Mouse (Mus musculus) forebrain, embryonic 15.5 days (tissue): ENCODE data around the gene Ehd2. TPM values are rescaled to one million over a fixed set of nuclear protein-coding genes. Genes with fewer than 3 reads are reported as not detected.

Experiments
- ATAC-seq: fragments of 200-750 bp; cut with Nextera tagmentation; replicated peaks from 2 replicates; pipeline ENCODE4 v1.8.0; 2017; ENCODE audit warnings: mild to moderate bottlenecking, moderate TSS enrichment, moderate library complexity
- H3K27ac ChIP-seq: fragments of 300-500 bp; sonication (generic); replicated peaks from 2 replicates; pipeline ENCODE4 v1.5.1; 2015; ENCODE audit warnings: mild to moderate bottlenecking, inconsistent platforms
- H3K27me3 ChIP-seq: fragments of 300-500 bp; sonication (generic); 2 replicates; pipeline ENCODE4 v1.6.1; 2015; ENCODE audit warnings: inconsistent platforms
- H3K36me3 ChIP-seq: fragments of 300-500 bp; sonication (generic); 2 replicates; pipeline ENCODE4 v1.6.1; 2015; ENCODE audit warnings: mild to moderate bottlenecking, inconsistent platforms
- H3K4me1 ChIP-seq: fragments of 300-500 bp; sonication (generic); 2 replicates; pipeline ENCODE4 v1.6.1; 2015; ENCODE audit warnings: inconsistent platforms
- H3K4me2 ChIP-seq: fragments of 300-500 bp; sonication (generic); replicated peaks from 2 replicates; pipeline ENCODE4 v1.6.1; 2015; ENCODE audit warnings: mild to moderate bottlenecking, inconsistent platforms
- H3K4me3 ChIP-seq: fragments of 300-500 bp; sonication (generic); 2 replicates; pipeline ENCODE4 v1.5.1; 2015; ENCODE audit warnings: mild to moderate bottlenecking, inconsistent platforms
- H3K9ac ChIP-seq: fragments of 300-500 bp; sonication (generic); replicated peaks from 2 replicates; pipeline ENCODE4 v1.6.1; 2015; ENCODE audit warnings: mild to moderate bottlenecking, inconsistent platforms
- H3K9me3 ChIP-seq: fragments of 300-500 bp; sonication (generic); 2 replicates; pipeline ENCODE4 v1.6.1; 2016; ENCODE audit warnings: inconsistent platforms
- WGBS: fragments of 180-500 bp; shearing (Covaris S2); methylation state at CpG from one replicate; pipeline ENCODE4 v1.1.7; 2015; ENCODE audit warnings: mixed read lengths; 5-methylcytosine and 5-hydroxymethylcytosine counted together
- polyA plus RNA-seq: library from polyadenylated mRNA; unstranded; fragments of >200 nt; fragmentation: Nextera tagmentation; extraction: Ambion mirVana; gene quantifications from 2 replicates; pipeline ENCODE4 v1.2.1, GENCODE M21; 2015

The Ehd2 gene
- polyA plus RNA-seq, 1 experiment from 2014 or later: 3.7 TPM

DNA sequence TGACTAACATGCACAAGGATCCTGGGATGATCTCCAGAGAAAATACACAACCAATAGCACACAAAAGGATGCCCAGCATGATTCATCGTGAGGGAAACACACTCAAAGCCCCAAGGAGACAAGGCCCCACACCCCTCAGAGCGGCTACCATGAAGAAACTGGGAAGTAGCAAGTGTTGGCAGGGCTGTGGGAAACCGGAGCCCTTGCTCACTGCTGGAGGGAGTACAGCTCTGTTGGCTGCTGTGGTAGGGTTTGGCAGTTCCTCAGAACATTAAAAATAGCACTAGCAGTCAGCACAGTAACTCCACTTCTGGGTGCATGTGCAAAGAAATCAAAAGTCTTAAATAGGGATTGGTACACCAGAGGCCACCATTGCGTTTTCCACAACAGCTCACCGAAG is 34.8 kb upstream of the Ehd2 start:
- ATAC-seq: peak; percentile 30; the same call in 1 of the 2 replicates
- Histone ChIP-seq H3K27ac (0 out of 2 replicates have a peak overlapping the region, but pooled peaks have one; percentile 24), H3K27me3 (no peaks in the 10 kb centered on the region), H3K9ac (no peak overlapping the region), H3K4me2 (no peak overlapping the region), H3K36me3 (peaks cover 9% of the 10 kb centered on the region; the same call in 1 of the 2 replicates), H3K9me3 (no peaks in the 10 kb centered on the region), H3K4me1 (peaks cover 20% of the 10 kb centered on the region), H3K4me3 (no peak overlapping the region)
- WGBS: 83% methylated on average over 5 of the region's 5 CpGs

DNA sequence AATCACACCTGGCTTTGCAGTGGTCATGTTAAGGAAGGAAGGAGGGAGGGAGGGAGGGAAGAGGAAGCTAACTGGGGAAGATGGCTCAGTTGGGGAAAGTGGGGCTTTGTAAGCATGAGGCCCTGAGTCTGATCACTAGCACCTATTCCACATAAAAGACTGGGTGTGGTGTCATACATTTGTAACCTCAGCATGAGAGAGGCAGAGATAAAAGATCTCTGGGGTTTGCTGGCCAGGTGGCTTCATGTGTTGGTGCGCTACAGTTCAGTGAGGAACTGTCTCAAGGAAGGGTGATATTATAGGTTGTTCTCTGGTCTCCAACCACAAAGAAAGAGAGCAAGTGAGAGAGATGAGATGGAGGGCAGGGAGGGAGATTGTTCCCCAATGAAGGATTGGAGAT is 34.3 kb upstream of the Ehd2 start:
- no peak for ATAC-seq
- peaks cover 20% of the 10 kb centered on the region for H3K4me1 ChIP-seq

DNA sequence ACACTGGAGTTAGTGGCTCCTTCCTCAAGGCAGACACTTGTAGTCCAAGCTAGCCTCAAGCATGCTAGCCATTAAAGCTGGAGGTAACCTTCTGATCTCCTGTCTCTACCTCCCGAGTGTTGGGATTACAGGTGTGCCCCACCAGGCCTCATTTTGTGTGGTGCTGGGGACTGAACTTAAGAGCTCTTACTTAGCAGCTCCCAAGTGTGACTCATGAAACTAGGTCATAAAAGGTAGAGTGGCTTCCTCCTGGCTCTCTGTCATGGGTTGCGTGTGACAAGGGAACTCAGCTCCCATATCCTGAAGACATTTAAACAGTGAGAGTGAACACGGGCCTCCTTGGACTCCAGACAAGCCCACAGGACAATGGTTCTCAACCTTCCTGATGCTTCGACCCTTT is 26.4 kb upstream of the Ehd2 start:
- Histone ChIP-seq H3K4me3 (no peak overlapping the region), H3K4me2 (no peak overlapping the region), H3K27ac (no peak overlapping the region), H3K4me1 (no peaks in the 10 kb centered on the region), H3K36me3 (peaks cover 71% of the 10 kb centered on the region), H3K27me3 (no peaks in the 10 kb centered on the region), H3K9ac (no peak overlapping the region), H3K9me3 (no peaks in the 10 kb centered on the region)
- 89% methylated on average over 4 of the region's 4 CpGs for WGBS
- no peak for ATAC-seq

More for the DNA sequence above, 34.3 kb upstream of the Ehd2 start:
- no peaks in the 10 kb centered on the region for H3K9me3 ChIP-seq
- 0 out of 2 replicates have a peak overlapping the region, but pooled peaks have one; percentile 24 for H3K27ac ChIP-seq
- 95% methylated on average over 1 of the region's 1 CpGs for WGBS
- H3K4me3 ChIP-seq: no peak overlapping the region
- no peak overlapping the region for H3K9ac ChIP-seq
- H3K4me2 ChIP-seq: no peak overlapping the region
- H3K36me3 ChIP-seq: peaks cover 12% of the 10 kb centered on the region; the same call in 1 of the 2 replicates
- H3K27me3 ChIP-seq: no peaks in the 10 kb centered on the region

DNA sequence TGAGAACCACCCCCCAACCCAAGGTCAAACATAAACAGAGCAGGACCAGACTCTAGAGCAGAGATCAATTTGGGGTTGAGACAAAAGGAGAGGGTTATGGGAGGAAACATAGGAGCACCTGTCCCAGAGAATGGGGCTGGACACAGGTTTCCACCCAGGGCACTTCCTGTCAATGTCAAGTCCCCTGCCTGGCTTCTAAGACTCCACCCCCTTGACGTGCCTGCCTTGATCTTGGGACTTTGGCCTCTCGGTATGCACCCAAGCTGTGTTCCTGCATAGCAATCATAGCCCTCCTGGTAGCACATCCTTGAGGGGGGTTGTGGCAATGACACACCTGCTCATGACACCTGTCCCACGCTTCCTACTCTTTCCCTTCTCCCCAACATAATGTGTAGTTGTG is 25.8 kb upstream of the Ehd2 start:
- no peak overlapping the region for H3K9ac ChIP-seq
- no peak overlapping the region for H3K4me3 ChIP-seq
- H3K36me3 ChIP-seq: peaks cover 78% of the 10 kb centered on the region
- no peak overlapping the region for H3K4me2 ChIP-seq
- H3K27me3 ChIP-seq: no peaks in the 10 kb centered on the region
- 77% methylated on average over 3 of the region's 3 CpGs for WGBS
- H3K4me1 ChIP-seq: no peaks in the 10 kb centered on the region
- no peaks in the 10 kb centered on the region for H3K9me3 ChIP-seq
- no peak overlapping the region for H3K27ac ChIP-seq
- no peak for ATAC-seq

DNA sequence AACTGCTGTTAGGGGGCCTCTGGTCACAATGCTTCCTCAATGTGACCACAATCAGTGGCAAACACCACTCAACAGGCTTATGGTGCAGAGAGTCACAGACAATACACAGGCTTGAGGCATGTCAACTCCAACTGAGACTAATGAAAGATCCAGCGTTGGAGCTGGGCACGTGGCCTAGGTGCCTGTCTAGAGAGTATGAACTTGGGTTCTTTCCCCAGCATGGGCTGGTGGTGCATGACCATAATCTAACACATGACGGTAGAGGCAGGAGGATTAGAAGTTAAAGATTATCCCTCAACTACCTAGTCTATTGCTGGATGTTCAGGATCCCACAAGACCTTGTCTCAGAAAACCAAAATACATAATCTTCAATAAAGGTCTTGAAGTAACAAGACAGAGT is 24.4 kb upstream of the Ehd2 start:
- no peak for ATAC-seq
- H3K4me1 ChIP-seq: no peaks in the 10 kb centered on the region
- WGBS: 87% methylated on average over 3 of the region's 3 CpGs
- peaks cover 80% of the 10 kb centered on the region for H3K36me3 ChIP-seq
- no peaks in the 10 kb centered on the region for H3K27me3 ChIP-seq
- H3K9me3 ChIP-seq: no peaks in the 10 kb centered on the region
- no peak overlapping the region for H3K27ac ChIP-seq
- no peak overlapping the region for H3K4me3 ChIP-seq
- H3K9ac ChIP-seq: no peak overlapping the region
- H3K4me2 ChIP-seq: no peak overlapping the region

DNA sequence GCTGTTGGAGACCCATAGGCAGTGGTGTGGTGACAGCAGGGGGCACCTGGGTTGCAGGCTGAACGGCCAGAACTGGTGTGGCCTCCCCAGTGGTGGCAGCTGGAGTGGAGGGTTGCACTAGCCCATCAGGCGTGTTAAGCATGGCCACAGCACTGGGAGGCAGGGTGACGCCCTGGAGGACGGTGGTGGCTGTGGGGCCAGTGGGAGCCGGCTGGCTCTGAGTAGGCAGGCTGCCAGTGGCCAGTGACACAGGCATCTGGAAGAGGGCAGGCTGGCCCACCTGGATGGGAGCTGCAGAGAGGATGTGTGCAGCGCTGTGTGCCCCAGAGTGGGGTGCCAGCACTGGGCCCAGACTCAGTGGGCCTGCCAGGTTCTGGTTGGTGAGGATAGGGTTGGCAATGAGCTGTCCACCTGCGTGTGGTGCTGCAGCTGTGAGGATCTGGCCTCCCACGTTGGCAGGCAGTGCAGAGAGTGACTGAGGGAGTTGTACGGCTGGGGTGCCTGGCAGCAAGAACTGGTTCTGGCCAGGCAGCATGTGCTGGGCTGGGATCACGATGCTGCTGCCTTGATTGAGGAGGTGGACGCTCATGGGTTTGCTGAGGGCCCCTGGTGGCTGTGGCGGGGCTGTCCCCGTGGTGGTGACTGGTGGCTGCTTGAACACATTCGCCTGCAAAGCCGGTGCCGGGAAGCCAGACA is 20.4 kb upstream of the Ehd2 start:
- H3K27me3 ChIP-seq: no peaks in the 10 kb centered on the region
- H3K9me3 ChIP-seq: no peaks in the 10 kb centered on the region
- no peak overlapping the region for H3K4me2 ChIP-seq
- H3K36me3 ChIP-seq: peaks cover 63% of the 10 kb centered on the region
- no peaks in the 10 kb centered on the region for H3K4me1 ChIP-seq
- ATAC-seq: 0 out of 2 replicates have a peak, but pooled peaks have one; percentile 24
- H3K4me3 ChIP-seq: no peak overlapping the region
- no peak overlapping the region for H3K9ac ChIP-seq
- 97% methylated on average over 16 of the region's 16 CpGs for WGBS
- H3K27ac ChIP-seq: no peak overlapping the region

DNA sequence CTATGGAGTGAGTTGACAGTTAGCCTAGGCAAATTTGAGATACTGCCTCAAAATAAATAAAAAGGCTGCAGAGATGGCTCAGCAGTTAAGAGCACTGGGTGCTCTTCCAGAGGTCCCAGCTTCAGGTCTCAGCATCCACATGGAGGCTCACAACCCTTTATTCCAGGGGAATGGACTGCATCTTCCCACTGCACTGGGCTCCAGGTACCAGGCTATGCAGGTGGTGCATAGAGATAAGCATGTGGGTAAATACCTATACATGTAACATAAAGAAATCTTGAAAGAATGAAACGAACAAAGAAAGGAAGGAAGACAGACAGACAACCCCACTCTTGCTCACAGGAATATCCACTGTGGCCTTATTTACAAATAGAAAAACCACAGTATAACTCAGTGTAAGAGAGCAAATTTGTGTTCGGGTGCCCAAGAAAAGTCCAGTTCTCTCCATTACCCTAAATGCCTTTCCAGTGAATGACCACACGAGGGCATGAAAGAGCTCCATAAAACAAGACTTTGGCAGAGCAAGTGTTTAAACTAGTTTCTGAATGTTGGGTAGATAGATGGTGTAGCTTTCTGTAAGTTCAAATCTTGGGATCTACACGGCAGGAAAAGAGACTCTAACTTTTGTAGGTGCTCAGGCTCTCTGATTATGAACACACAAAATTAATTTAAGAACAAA is 15.5 kb upstream of the Ehd2 start:
- H3K27ac ChIP-seq: no peak overlapping the region
- no peaks in the 10 kb centered on the region for H3K4me1 ChIP-seq
- H3K4me2 ChIP-seq: no peak overlapping the region
- H3K36me3 ChIP-seq: peaks cover 43% of the 10 kb centered on the region
- no peaks in the 10 kb centered on the region for H3K9me3 ChIP-seq
- H3K9ac ChIP-seq: no peak overlapping the region
- no peaks in the 10 kb centered on the region for H3K27me3 ChIP-seq
- WGBS: 35% methylated on average over 4 of the region's 4 CpGs
- no peak for ATAC-seq
- no peak overlapping the region for H3K4me3 ChIP-seq

DNA sequence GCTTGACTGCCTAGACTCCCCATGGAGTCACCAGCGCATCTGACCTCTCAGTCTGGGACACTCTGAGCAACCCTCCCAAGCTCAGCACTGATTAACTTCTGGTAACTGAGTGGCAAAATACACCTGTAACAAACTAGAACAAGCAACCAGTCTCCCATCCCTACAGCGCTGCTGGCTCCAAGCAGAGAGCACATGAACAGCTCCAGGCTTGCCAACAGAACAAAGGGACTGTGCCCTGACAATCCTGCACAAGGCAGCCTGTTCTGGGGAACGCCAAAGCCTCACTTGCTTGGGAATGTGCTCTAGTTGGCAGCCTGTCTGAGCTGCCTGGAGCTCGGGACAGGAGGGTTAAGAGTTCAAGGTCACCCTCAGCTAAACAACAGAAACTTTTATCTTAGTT is 14.2 kb upstream of the Ehd2 start:
- 84% methylated on average over 4 of the region's 4 CpGs for WGBS
- Histone ChIP-seq H3K27me3 (no peaks in the 10 kb centered on the region), H3K36me3 (peaks cover 42% of the 10 kb centered on the region), H3K27ac (no peak overlapping the region), H3K9me3 (no peaks in the 10 kb centered on the region), H3K4me2 (no peak overlapping the region), H3K4me3 (no peak overlapping the region), H3K9ac (no peak overlapping the region), H3K4me1 (no peaks in the 10 kb centered on the region)
- no peak for ATAC-seq

DNA sequence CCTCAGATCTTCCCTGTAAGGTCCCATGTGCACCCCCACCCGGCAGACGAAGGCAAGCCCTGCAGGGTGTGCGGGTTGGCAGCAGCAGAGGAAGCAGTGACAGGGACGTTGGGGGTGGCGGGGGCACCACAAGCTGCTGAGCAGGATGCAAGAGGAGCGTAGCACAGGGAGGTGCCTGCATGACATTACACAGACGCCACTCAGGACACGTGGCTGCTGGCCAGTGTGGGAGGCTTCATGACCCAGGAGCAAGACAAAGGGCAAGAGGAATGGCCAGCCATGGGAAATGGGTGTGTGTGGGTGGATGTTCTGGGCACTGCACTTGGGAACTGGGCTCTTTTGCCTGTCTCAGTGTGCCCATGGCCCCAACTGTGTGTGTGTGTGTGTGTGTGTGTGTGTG is 12.9 kb upstream of the Ehd2 start:
- Histone ChIP-seq H3K4me2 (no peak overlapping the region), H3K9me3 (no peaks in the 10 kb centered on the region), H3K27me3 (no peaks in the 10 kb centered on the region), H3K9ac (no peak overlapping the region), H3K4me3 (no peak overlapping the region), H3K4me1 (no peaks in the 10 kb centered on the region), H3K27ac (no peak overlapping the region), H3K36me3 (peaks cover 38% of the 10 kb centered on the region)
- 89% methylated on average over 8 of the region's 8 CpGs for WGBS
- no peak for ATAC-seq

DNA sequence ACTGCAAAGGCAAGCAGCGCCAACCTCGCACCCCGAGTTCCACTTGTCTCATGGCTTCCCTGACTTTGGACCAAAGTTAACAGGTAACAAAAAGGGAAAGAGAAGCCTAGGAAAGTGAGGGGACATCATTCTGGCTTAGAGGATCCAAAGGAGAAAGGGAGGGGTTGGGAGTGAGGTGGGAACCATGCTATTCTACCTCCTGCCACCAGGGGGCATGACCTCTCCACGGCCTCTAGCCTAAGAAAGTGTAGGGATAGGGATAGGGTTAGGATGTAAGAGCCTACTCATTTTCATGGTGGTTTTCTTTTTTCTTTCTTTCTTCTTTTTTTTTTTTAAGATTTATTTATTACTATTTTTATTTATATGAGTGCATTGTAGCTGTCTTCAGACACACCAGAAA is 8.5 kb upstream of the Ehd2 start:
- ATAC-seq: no peak; the same call in 1 of the 2 replicates
- Histone ChIP-seq H3K36me3 (peaks cover 64% of the 10 kb centered on the region), H3K27ac (no peak overlapping the region), H3K9me3 (no peaks in the 10 kb centered on the region), H3K27me3 (no peaks in the 10 kb centered on the region), H3K4me3 (no peak overlapping the region), H3K4me2 (no peak overlapping the region), H3K4me1 (no peaks in the 10 kb centered on the region), H3K9ac (no peak overlapping the region)
- 82% methylated on average over 4 of the region's 4 CpGs for WGBS

DNA sequence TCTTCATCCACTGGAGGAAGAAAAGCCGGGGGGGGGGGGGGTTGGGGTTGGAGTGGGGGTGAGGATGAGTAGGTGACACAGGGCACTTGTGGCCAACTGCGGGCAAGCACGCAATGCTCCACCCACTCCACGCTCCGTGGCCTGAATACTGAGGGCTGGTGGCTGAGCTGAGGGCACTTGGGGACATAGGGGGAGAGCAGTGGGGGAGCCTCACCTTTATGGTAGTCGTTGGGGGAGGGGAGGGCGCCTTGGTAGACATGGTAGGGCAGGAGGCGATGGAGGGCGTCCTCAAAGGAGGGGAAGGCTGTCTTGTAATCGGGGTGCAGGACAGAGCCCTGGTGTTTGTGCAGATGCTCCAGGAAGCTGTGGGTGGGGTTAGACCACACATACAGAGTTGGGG is 8.1 kb upstream of the Ehd2 start:
- Histone ChIP-seq H3K4me3 (no peak overlapping the region), H3K4me1 (no peaks in the 10 kb centered on the region), H3K27me3 (no peaks in the 10 kb centered on the region), H3K4me2 (no peak overlapping the region), H3K9me3 (no peaks in the 10 kb centered on the region), H3K9ac (no peak overlapping the region), H3K36me3 (peaks cover 64% of the 10 kb centered on the region), H3K27ac (no peak overlapping the region)
- no peak; the same call in 1 of the 2 replicates for ATAC-seq
- WGBS: 95% methylated on average over 10 of the region's 10 CpGs

DNA sequence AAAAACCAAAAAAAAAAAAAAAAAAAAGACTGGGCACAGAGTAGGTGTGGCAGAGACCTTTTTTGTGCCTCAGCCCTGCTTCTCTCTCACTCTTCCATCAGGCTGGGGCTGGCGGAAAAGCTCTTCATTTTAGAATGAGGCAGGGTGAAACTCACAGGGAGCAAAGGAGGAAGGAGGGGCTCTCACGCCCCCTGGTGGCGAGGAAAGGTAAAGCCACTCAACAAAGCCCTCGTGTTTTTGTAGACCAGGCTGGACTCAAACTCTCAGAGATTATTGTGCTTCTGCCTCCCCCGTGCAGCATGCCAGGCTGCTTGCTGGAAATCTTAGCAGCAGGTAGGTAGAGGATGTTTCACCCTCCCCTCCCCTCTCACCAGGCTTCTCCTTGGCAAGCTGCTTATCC is 7.3 kb upstream of the Ehd2 start:
- H3K27ac ChIP-seq: no peak overlapping the region
- H3K4me2 ChIP-seq: no peak overlapping the region
- H3K27me3 ChIP-seq: no peaks in the 10 kb centered on the region
- 56% methylated on average over 5 of the region's 5 CpGs for WGBS
- H3K36me3 ChIP-seq: peaks cover 71% of the 10 kb centered on the region
- no peak overlapping the region for H3K9ac ChIP-seq
- H3K4me1 ChIP-seq: no peaks in the 10 kb centered on the region
- ATAC-seq: no peak
- H3K9me3 ChIP-seq: no peaks in the 10 kb centered on the region
- no peak overlapping the region for H3K4me3 ChIP-seq
